Mouse (Mus musculus) erythroblast, adult 5-6 weeks (primary cell): ENCODE data around the gene Cck. TPM values are rescaled to one million over a fixed set of nuclear protein-coding genes. Genes with fewer than 3 reads are reported as not detected.

Experiments used
- ATAC-seq: replicated peaks from 2 replicates; pipeline ENCODE4 v1.8.0; 2016; ENCODE audit warnings: moderate number of reproducible peaks, mild to moderate bottlenecking, moderate TSS enrichment, inconsistent platforms; ENCODE audit not compliant: poor library complexity, low FRiP score, severe bottlenecking
- total RNA-seq, 2 experiments: library from RNA; stranded (forward) in 1 of 2; stranded (reverse) in 1 of 2; fragments of 150-400 nt in 1 of 2; fragments of 200-764, 138-1000 nt in 1 of 2; gene quantifications; 2 replicates each; pipeline versions ENCODE4 v1.2.3 to v1.2.4; 2015 to 2017; ENCODE audit warnings: low replicate concordance in 2 of 2

Cck gene
- total RNA-seq, 2 experiments from 2014 or later: not detected

GRCm38 (mm10) chr9:121469711-121470110 lies 25.8 kb downstream of the Cck start:
- ATAC-seq: no peak

- no peak for ATAC-seq
These were observed 28.0 kb downstream of the Cck start for GRCm38 (mm10) chr9:121467460-121467859.

- ATAC-seq: no peak
These were observed 35.0 kb downstream of the Cck start for GRCm38 (mm10) chr9:121460527-121460926.

- ATAC-seq: no peak
These were observed 35.5 kb downstream of the Cck start for GRCm38 (mm10) chr9:121459950-121460349.

- peak; percentile 70 for ATAC-seq
These were observed 37.0 kb downstream of the Cck start for GRCm38 (mm10) chr9:121458466-121458865.

GRCm38 (mm10) chr9:121456739-121457515 lies 38.6 kb downstream of the Cck start:
- ATAC-seq: no peak

GRCm38 (mm10) chr9:121454891-121455290 lies 40.6 kb downstream of the Cck start:
- no peak for ATAC-seq

- ATAC-seq: peak; percentile 68
These were observed 43.1 kb downstream of the Cck start for GRCm38 (mm10) chr9:121452342-121452942.

GRCm38 (mm10) chr9:121446431-121446831 lies 49.1 kb downstream of the Cck start:
- no peak for ATAC-seq

- ATAC-seq: peak; percentile 88
These were observed 50.1 kb downstream of the Cck start for GRCm38 (mm10) chr9:121445364-121445763.

GRCm38 (mm10) chr9:121444367-121444707 lies 51.2 kb downstream of the Cck start:
- no peak for ATAC-seq

- no peak for ATAC-seq
These were observed 51.7 kb downstream of the Cck start for GRCm38 (mm10) chr9:121443696-121444366.

- ATAC-seq: no peak
These were observed 53.3 kb downstream of the Cck start for GRCm38 (mm10) chr9:121442145-121442544.

Other genes starting within 250 kb of the Cck start
- not detected in 2 replicates for gene Ulk4, start 218.5 kb downstream of the Cck start, total RNA-seq (2015; ENCODE audit: low replicate concordance)
- 0.34 and 3.9 TPM in 2 replicates for gene Ulk4, start 218.5 kb downstream of the Cck start, total RNA-seq (2017; ENCODE audit: low replicate concordance)
- 5.0 and 36.9 TPM in 2 replicates for gene Trak1, start 198.2 kb downstream of the Cck start, total RNA-seq (2015; ENCODE audit: low replicate concordance)
- gene Trak1, start 198.2 kb downstream of the Cck start, total RNA-seq (2017; ENCODE audit: low replicate concordance): 3.0 and 6.7 TPM in 2 replicates
- not detected in 2 replicates for gene Lyzl4, start 146.4 kb upstream of the Cck start, total RNA-seq (2015; ENCODE audit: low replicate concordance)
- gene Lyzl4, start 146.4 kb upstream of the Cck start, total RNA-seq (2017; ENCODE audit: low replicate concordance): not detected in 2 replicates
- 0.21 TPM in 1 of 2 replicates, not detected in the other for gene Vipr1, start 147.0 kb upstream of the Cck start, total RNA-seq (2015; ENCODE audit: low replicate concordance)
- 0.14 and 0.43 TPM in 2 replicates for gene Vipr1, start 147.0 kb upstream of the Cck start, total RNA-seq (2017; ENCODE audit: low replicate concordance)
- gene Sec22c, start 209.8 kb upstream of the Cck start, total RNA-seq (2015; ENCODE audit: low replicate concordance): 4.2 and 6.5 TPM in 2 replicates
- 3.2 and 6.6 TPM in 2 replicates for gene Sec22c, start 209.8 kb upstream of the Cck start, total RNA-seq (2017; ENCODE audit: low replicate concordance)
- gene Ss18l2, start 214.6 kb upstream of the Cck start, total RNA-seq (2015; ENCODE audit: low replicate concordance): 5.4 and 28.4 TPM in 2 replicates
- gene Ss18l2, start 214.6 kb upstream of the Cck start, total RNA-seq (2017; ENCODE audit: low replicate concordance): 5.5 and 10.0 TPM in 2 replicates
- 42.6 and 59.0 TPM in 2 replicates for gene Nktr, start 223.5 kb upstream of the Cck start, total RNA-seq (2015; ENCODE audit: low replicate concordance)
- 81.6 and 92.8 TPM in 2 replicates for gene Nktr, start 223.5 kb upstream of the Cck start, total RNA-seq (2017; ENCODE audit: low replicate concordance)